Mouse (Mus musculus) liver, embryonic 14.5 days (tissue): ENCODE measurements around the gene Cnnm3. TPM values are rescaled to one million over a fixed set of nuclear protein-coding genes. Genes with fewer than 3 reads are reported as not detected.

Experiments used
- ATAC-seq: fragments of 200-750 bp; cut with Nextera tagmentation; 2 replicates; pipeline ENCODE4 v1.8.0; 2017; ENCODE audit warnings: moderate number of reproducible peaks, mild to moderate bottlenecking, moderate library complexity; ENCODE audit not compliant: insufficient read depth
- DNase-seq, 3 experiments: peaks; one replicate each; pipeline ENCODE4 v3.0.0-alpha.2; 2012 to 2013; ENCODE audit warnings: low read depth in 3 of 3, low spot score in 3 of 3
- H3K27ac ChIP-seq: fragments of 300-500 bp; sonication (generic); 2 replicates; pipeline ENCODE4 v1.5.1; 2014; ENCODE audit warnings: moderate library complexity, mild to moderate bottlenecking, control low read depth, inconsistent platforms
- H3K27me3 ChIP-seq: fragments of 300-500 bp; sonication (generic); 2 replicates; pipeline ENCODE4 v1.6.1; 2014; ENCODE audit warnings: mild to moderate bottlenecking, low read length, moderate library complexity; ENCODE audit not compliant: control insufficient read depth, insufficient read depth
- H3K36me3 ChIP-seq: fragments of 300-500 bp; sonication (generic); replicated peaks from 2 replicates; pipeline ENCODE4 v1.6.1; 2014; ENCODE audit warnings: low read depth; ENCODE audit not compliant: control insufficient read depth, insufficient read depth
- H3K4me1 ChIP-seq, 2 experiments: fragments of 200-500 bp in 1 of 2; fragments of 300-500 bp in 1 of 2; sonication (generic) in 1 of 2; replicated peaks; 2 replicates each; pipeline ENCODE4 v1.6.1; 2012 to 2014; ENCODE audit warnings: antibody characterized with exemption in 1 of 2, inconsistent platforms in 1 of 2, low read length in 1 of 2; ENCODE audit not compliant: control insufficient read depth in 2 of 2, insufficient read depth in 2 of 2
- H3K4me2 ChIP-seq: fragments of 300-500 bp; sonication (generic); 2 replicates; pipeline ENCODE4 v1.6.1; 2014; ENCODE audit warnings: low read depth, mild to moderate bottlenecking, control low read depth, moderate library complexity
- H3K4me3 ChIP-seq, 2 experiments: fragments of 200-500 bp in 1 of 2; fragments of 300-500 bp in 1 of 2; sonication (generic) in 1 of 2; 2 replicates each; pipeline ENCODE4 v1.5.1; 2012 to 2014; ENCODE audit warnings: low read depth in 2 of 2, low read length in 2 of 2, mild to moderate bottlenecking in 2 of 2, control low read depth in 1 of 2, inconsistent platforms in 1 of 2, moderate library complexity in 1 of 2; ENCODE audit not compliant: insufficient read depth in 1 of 2
- H3K9ac ChIP-seq: fragments of 300-500 bp; sonication (generic); replicated peaks from 2 replicates; pipeline ENCODE4 v1.6.1; 2014; ENCODE audit warnings: mild to moderate bottlenecking, control low read depth, moderate library complexity
- H3K9me3 ChIP-seq: fragments of 300-500 bp; sonication (generic); 2 replicates; pipeline ENCODE4 v1.6.1; 2016; ENCODE audit warnings: low read length, mixed read lengths; ENCODE audit not compliant: control insufficient read depth
- CTCF ChIP-seq: IDR thresholded peaks from 2 replicates; pipeline ENCODE4 v1.5.1; 2016; ENCODE audit warnings: antibody characterized with exemption, low read depth, control low read depth
- EP300 ChIP-seq: IDR thresholded peaks from 2 replicates; pipeline ENCODE4 v1.6.1; 2016; ENCODE audit warnings: antibody characterized with exemption, low read depth
- WGBS: fragments of 180-500 bp; shearing (Covaris S2); extraction: QIAGEN DNeasy Blood & Tissue Kit; methylation state at CpG from one replicate; pipeline ENCODE4 v1.1.7; 2014; ENCODE audit not compliant: insufficient replicate concordance; 5-methylcytosine and 5-hydroxymethylcytosine counted together
- polyA plus RNA-seq, 2 experiments: library from polyadenylated mRNA; depleted of rRNA in 1 of 2; stranded (reverse) in 1 of 2; unstranded in 1 of 2; fragments of >200 nt; fragmentation: Nextera tagmentation in 1 of 2; extraction: Ambion mirVana in 1 of 2; gene quantifications; 2 replicates each; pipeline versions ENCODE4 v1.2.1 to v1.2.3; 2012 to 2014

The Cnnm3 gene
- polyA plus RNA-seq, 2 experiments = 0.86 to 3.7 TPM

DNA sequence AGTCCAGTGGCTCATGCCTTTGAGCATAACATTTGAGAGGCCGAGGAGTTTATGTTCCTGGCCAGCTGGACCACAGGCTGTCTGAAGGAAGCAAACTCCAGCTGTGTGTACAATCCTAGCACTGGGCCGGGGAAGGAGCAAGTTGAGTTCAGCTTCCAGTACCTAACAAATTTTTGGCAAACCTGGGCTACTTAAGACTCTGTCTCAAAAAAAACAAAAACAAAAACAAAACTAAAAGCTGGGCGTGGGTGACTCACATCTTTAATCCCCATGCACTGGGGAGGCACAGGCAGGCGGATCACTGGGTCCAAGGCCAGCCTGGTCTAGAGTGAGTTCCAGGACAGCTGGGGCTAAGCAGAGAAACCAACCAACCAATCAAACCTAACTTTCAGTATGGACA lies 57.1 kb downstream of the Cnnm3 start:
- no peak overlapping the region for H3K4me2 ChIP-seq
- no peak overlapping the region for H3K9ac ChIP-seq
- TF ChIP-seq CTCF = no peak
- no peak for TF ChIP-seq EP300
- no peaks in the 10 kb centered on the region; a peak in 1 of 4 replicates for H3K4me1 ChIP-seq
- H3K36me3 ChIP-seq = no peaks in the 10 kb centered on the region
- ATAC-seq (no peak), DNase-seq (no peak)
- H3K27ac ChIP-seq = no peak overlapping the region
- H3K9me3 ChIP-seq = no peaks in the 10 kb centered on the region
- 59% methylated on average over 4 of the region's 4 CpGs for WGBS
- H3K4me3 ChIP-seq = no peak overlapping the region
- no peaks in the 10 kb centered on the region for H3K27me3 ChIP-seq

DNA sequence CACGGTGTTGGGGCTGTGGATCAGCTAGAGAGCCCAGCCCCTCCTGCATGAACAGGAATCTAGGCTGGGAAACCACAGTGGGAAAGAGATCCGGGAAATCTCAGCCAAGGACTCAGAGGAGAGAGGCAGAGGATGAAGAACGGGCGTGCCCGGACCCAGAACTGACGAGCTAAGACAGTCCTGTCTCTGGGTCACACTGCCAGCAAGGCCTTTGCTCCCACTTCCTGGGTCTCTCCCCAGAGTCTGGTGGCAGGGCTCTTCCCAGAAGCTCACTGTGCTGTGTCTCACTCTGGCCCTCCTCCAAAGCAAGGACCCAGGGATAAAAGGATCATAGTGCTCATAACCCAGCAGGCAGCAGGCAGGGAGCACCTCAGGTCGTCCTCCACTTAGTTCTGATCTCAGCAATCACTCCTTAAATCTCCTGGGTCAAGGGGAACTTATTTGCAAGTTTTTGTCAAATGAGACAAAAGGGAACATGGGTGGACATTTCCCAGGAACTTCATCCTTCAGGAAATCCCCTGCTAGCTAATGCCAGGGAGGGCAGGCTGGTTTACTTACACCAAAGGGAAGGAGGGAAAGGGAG lies 58.1 kb downstream of the Cnnm3 start:
- no peaks in the 10 kb centered on the region for H3K27me3 ChIP-seq
- H3K27ac ChIP-seq = no peak overlapping the region
- no peak overlapping the region for H3K4me2 ChIP-seq
- WGBS = 29% methylated on average over 7 of the region's 7 CpGs
- H3K9ac ChIP-seq = no peak overlapping the region
- no peak for ATAC-seq
- no peak overlapping the region for H3K4me3 ChIP-seq
- no peak for DNase-seq
- TF ChIP-seq EP300 = no peak
- TF ChIP-seq CTCF = no peak
- H3K9me3 ChIP-seq = no peaks in the 10 kb centered on the region
- no peaks in the 10 kb centered on the region for H3K36me3 ChIP-seq
- no peaks in the 10 kb centered on the region; a peak in 1 of 4 replicates for H3K4me1 ChIP-seq

DNA sequence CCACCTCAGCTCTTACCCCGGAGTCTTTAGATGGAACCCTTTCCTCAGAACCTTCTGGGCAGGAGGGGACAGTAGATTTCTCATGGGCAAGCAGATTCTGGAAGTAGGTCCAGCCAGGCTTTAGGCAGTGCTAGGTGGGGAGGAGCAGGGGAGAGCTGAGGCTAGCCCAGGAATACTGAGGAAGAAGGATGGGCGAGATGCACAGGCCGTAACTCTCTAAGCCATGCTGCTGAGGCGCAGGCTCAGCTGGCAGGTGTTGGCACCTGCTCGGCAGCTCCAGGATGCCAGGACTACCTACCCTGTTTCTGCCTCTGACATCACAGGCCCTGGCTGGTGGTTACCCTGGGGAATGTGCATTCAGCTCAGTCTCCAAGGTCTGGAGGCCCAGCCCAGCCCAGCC lies 58.7 kb downstream of the Cnnm3 start:
- Histone ChIP-seq H3K9ac (no peak overlapping the region), H3K36me3 (no peaks in the 10 kb centered on the region), H3K27me3 (no peaks in the 10 kb centered on the region), H3K4me3 (no peak overlapping the region), H3K27ac (no peak overlapping the region), H3K4me2 (no peak overlapping the region), H3K4me1 (no peaks in the 10 kb centered on the region; a peak in 1 of 4 replicates), H3K9me3 (no peaks in the 10 kb centered on the region)
- 84% methylated on average over 5 of the region's 5 CpGs for WGBS
- TF ChIP-seq EP300 = no peak
- TF ChIP-seq CTCF = no peak
- ATAC-seq = no peak
- DNase-seq = no peak

DNA sequence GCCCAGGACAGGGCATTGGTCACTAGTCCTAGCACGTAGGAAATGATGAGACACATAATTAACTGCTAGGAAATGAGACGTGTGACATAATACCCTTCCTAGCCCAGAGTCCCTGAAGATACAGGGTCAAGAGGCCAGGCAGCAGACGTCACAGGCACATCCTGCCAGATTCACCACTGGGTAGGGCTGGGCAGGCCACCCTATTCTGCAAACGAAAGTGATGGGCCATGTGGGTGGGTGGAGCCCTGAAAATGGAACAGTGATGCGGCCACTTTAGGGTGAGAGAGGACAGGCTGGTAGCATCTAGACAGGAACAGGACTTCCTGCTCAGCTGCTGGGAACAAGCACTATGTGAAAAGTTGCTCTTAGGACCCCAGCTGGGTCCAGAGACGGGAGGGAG lies 60.0 kb downstream of the Cnnm3 start:
- Histone ChIP-seq H3K4me1 (no peaks in the 10 kb centered on the region; a peak in 2 of 4 replicates), H3K4me3 (no peak overlapping the region), H3K36me3 (no peaks in the 10 kb centered on the region), H3K4me2 (no peak overlapping the region), H3K9ac (no peak overlapping the region), H3K9me3 (no peaks in the 10 kb centered on the region), H3K27ac (no peak overlapping the region), H3K27me3 (no peaks in the 10 kb centered on the region)
- WGBS = 22% methylated on average over 6 of the region's 6 CpGs
- DNase-seq (no peak), ATAC-seq (peak; percentile 43; the same call in 1 of the 2 replicates)
- no peak for TF ChIP-seq CTCF

DNA sequence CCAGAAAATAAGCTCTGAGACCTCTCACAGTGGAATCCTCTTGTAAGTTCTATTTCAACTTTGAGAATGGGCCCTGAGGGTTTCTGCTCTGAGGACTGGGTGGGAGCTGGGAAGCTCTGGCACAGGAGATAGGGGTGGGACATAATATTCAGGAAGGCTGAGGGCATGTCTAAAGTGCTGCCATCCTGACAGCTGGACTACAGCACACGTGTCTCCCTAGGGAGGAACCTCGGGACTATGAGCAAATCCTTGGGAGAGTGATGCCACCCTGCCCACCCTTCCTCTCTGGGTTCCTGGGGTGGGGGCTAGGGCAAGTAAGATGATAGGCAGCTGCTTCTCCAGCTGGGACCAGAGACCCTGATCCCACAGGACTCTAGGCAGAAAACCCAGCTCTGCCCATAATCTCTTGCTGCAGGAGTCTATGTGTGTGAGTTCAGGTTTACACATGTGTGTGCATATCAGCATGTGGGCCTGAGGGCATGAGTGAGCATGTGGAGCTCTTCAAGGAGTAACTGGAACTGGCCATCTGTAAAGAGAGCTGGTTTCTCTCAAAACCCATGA lies 60.6 kb downstream of the Cnnm3 start:
- Histone ChIP-seq H3K9ac (no peak overlapping the region), H3K9me3 (no peaks in the 10 kb centered on the region), H3K36me3 (no peaks in the 10 kb centered on the region), H3K27me3 (no peaks in the 10 kb centered on the region), H3K27ac (no peak overlapping the region), H3K4me2 (no peak overlapping the region), H3K4me3 (no peak overlapping the region), H3K4me1 (no peaks in the 10 kb centered on the region; a peak in 2 of 4 replicates)
- DNase-seq = no peak
- WGBS = 34% methylated on average over 2 of the region's 2 CpGs
- no peak for TF ChIP-seq EP300
- no peak for TF ChIP-seq CTCF
- ATAC-seq = no peak
